Mouse (Mus musculus) ES-E14 (cell line): ENCODE results near the gene Smarca2.

Source experiments
- CHD2 ChIP-seq: IDR thresholded peaks from 2 replicates; pipeline ENCODE4 v1.6.1; 2014; ENCODE audit warnings: mild to moderate bottlenecking, low read depth, low read length, inconsistent platforms
- HCFC1 ChIP-seq: IDR thresholded peaks from 2 replicates; pipeline ENCODE4 v1.6.1; 2012; ENCODE audit warnings: low read length, inconsistent platforms, borderline replicate concordance; ENCODE audit not compliant: insufficient read depth
- MAFK ChIP-seq: IDR thresholded peaks from 2 replicates; pipeline ENCODE4 v1.6.1; 2014; ENCODE audit warnings: mild to moderate bottlenecking, low read depth, low read length, inconsistent platforms; ENCODE audit not compliant: insufficient read depth
- ZC3H11A ChIP-seq: IDR thresholded peaks from 2 replicates; pipeline ENCODE4 v1.6.1; 2012; ENCODE audit warnings: low read depth, mild to moderate bottlenecking, inconsistent platforms, low read length, borderline replicate concordance
- ZNF384 ChIP-seq: IDR thresholded peaks from 2 replicates; pipeline ENCODE4 v1.6.1; 2012; ENCODE audit warnings: low read depth, low read length, inconsistent platforms

- TF ChIP-seq ZNF384 = no peak
- TF ChIP-seq CHD2 = no peak
- TF ChIP-seq MAFK = no peak
- TF ChIP-seq ZC3H11A = no peak
- no peak for TF ChIP-seq HCFC1
Observed at GRCm38 (mm10) chr19:26734704-26735109, 129.9 kb downstream of the Smarca2 start.
